Mouse (Mus musculus) cerebellum, adult 9-10 months (tissue): ENCODE data around the gene Sec23b.
A peak's percentile ranks its signal among the peaks of the same experiment; 100 is the strongest.

Experiments used
- DNase-seq: peaks from one replicate; pipeline ENCODE4 v3.0.0; 2022

Gene Sec23b

DNA sequence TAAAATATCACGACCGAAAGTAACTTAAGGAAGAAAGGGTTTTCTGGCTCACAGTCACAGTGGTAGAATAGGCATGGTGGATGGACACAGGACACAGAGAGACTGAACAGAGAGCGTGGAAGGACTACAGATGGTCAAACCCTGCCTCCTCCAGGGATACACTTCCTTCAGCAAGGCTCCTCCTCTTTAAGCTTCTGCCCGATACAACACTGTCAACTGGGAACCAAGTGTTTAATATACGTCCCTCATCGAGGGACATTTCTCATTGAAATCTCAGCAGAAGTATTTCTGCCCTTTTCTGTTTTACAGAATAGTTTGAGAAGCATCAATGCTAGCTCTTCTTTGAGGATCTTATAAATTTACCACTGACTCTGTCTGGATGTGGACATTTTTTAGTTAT, 57.9 kb downstream of the Sec23b start:
- no peak for DNase-seq

DNA sequence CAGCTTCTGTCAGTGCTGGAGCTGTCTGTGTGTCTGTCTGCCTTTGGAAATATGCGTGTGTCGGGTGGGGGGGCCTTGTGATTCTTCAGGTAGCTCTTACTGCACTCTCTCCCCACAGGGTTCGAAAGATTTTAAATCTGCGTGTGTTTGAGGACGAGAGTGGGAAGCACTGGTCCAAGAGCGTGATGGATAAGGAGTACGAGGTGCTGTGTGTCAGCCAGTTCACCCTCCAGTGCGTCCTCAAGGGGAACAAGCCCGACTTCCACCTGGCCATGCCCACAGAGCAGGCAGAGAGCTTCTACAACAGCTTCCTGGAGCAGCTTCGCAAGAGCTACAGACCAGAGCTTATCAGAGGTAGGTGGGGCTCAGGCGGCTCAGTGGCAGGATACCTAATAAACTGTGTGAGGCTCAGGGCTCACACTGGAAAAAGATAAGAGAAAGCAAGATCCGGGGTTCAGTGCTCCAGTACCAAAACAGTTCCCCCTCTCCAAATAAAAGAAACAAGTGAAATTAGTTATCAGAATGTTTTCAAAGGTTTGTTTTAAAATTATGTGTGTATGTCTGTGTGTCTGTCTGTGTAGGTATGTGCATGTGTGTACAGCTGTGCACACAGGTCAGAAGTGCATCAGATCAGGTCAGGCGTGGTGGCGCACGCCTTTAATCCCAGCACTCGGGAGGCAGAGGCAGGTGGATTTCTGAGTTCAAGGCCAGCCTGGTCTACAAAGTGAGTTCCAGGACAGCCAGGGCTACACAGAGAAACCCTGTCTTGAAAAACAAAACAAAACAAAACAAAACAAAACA, 61.2 kb downstream of the Sec23b start:
- no peak for DNase-seq

DNA sequence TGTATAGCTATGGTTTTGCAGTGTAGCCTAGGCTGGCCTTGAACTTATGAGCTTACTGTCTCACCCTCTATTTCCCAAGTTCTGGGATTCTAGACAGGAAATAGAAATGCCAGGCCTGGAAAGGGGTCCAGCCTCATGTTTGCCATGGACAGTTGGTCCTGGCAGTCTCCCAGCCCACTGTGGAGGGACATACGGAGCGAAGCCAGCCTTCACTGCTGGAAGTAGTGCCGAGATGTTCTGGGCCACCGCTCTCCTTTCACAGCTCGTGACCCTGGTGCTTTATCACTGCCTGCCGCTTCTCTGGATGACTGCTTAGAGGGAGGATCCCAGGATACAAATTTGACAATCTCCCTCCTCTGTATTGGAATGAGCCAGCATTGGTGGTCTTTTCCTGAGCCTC, 65.5 kb downstream of the Sec23b start:
- DNase-seq: peak; percentile 56

DNA sequence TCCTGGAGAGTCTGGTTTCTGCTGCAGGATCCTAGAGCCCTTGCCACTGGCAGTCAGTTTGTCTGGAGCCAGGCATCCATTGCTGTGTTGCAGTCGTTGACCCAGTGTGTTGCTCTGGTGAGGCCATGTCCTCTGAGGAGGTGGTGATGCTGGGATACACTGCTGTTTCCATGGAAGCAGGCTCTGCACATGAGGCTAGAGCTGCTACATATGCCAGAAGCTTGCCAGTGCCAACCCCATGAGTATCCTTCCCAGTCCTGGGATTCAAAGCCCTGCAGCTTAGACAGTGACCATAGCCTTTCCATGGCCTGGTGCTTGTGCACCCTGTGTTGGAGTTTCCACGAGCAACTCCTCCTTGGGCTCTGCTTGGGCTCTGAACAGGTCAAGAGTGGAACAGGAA, 77.5 kb downstream of the Sec23b start:
- no peak for DNase-seq

DNA sequence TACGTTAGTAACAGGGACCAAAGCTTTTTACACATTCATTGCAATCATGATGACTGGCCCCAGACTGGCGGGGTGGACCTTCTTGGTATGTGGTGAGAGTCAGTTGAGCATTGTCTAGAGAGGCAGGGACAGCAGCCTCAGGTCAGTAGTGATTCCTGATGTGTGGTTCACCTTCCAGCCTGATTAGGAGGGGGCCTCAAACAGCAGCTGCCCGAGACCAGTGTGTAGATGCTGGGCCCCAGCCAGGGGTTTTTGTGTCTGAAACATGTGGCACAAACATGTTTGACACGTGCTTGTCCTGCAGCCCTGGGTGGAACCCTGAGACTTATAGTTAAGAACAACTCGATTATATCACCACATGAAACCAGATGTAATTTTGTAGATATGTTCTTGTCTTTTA, 78.2 kb downstream of the Sec23b start:
- DNase-seq: no peak

DNA sequence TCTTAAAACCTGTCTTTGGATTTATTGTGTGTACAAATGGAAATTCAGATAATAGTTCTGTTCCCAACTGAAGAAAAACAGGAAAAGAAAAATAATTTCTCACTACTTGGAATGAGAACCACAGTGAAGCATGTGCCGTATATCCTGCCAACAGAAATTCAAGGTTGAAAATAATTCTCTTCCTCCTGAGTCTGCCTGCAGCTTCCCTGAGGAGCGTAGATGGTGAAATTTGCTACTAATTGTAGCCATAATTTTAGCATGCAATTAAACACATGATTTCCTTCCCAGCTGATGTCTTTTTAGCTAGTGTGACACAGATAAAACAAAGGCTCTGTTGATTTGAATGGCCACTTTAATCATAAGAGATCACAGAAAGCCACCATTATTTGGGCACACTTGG, 78.7 kb downstream of the Sec23b start:
- DNase-seq: no peak

DNA sequence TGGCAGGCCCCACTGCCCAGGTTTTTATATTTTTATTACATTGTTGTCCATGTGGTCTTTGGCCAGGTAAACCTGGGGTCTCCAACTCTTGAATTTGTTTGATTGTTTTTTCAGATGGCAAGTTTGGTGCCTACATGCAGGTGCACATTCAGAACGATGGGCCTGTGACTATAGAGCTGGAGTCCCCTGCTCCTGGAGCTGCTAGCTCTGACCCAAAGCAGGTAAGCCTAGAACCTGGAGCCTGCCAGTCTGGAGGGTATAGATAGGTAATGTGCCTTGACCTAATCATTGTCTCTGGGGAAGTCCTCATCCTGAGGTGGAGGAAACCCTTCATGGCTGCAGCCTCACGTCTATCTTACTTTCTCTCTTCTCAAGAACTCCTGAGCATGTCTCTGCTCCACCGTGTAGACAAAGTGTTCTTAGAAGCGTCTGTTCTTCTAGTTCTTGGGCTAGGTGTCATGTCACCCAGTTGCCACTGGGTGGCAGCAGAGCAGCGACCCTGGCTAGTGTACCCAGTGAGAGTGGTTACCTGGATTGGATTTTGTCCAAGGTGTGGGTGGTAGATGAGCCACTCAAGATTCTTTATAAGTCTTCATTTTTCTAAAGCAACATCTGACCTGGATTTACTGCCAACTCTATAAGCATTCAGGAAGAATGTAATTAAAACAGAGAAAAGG, 79.8 kb downstream of the Sec23b start:
- DNase-seq: peak; percentile 71

DNA sequence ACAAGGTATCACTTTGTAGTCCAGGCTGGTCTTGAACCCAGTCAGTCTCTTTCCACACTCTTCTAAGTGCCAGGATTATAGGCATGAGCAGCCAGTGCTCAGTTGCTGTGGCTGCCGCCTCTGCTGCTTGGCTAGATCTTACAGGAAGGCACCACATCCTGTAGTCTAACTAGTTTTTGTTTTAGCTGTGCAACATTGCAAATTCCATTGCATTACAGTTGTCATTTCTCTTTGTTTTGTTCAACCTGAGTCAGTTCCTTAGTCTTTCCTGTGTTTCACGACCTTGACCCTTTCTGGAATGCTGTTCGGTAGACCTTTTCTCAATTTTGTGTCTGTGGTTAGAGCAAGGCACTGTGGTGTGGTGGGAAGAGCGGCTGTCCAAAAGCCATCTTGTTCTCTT, 81.2 kb downstream of the Sec23b start:
- DNase-seq: no peak

DNA sequence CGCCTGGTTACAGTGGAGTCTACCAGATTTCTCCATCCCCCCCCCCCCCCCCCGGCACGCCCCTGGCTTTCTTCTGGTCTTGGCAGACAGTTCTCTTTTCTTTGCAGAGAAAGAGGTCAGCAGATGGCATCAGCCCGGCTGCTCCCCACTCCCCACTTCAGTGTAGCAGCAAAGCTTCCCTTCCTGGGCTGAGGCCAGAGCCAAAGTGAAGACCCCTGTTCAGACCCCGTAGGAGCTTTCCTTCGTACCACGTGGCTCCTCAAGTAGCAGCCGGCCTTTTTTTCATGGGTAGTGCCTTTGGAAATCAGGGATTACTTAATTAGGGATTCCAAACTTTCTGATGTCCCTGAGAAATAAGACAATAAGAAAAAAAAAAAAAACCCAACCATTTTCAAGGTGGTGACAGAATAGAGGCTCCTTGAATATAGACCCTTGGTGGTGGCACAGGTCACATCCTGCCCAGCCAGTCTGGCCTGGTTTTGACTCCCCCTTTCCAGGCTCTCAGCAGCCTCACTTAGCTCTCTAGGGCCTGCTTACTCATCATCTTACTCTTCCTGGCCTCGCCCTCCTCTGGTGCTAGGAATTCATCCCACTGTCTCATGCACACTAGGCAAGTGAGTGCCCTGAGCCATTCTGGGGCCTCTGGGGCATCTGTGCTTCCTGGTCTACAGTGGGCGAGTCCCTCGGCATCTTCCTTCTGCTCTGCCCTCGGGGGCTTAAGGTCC, 81.8 kb downstream of the Sec23b start:
- no peak for DNase-seq

DNA sequence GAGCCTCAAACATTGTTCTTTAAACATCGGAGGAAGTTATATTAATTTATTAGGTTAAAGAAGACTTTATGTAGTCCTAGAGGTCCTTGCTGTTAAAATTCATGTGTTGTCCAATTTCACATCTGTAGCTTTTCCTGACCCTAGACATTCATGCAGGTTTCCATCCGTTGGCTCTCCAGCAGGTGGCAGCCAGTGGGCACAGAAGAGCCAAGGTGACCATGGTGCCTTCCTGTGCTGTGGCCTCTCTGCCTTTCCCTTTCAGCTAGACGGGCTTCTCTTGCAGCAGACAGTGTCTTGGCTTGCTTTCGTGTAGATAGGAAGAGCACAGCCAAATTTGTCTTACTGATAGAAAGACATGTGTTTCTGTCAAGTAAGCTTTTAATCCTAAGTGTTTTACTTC, 82.7 kb downstream of the Sec23b start:
- DNase-seq: peak; percentile 31

DNA sequence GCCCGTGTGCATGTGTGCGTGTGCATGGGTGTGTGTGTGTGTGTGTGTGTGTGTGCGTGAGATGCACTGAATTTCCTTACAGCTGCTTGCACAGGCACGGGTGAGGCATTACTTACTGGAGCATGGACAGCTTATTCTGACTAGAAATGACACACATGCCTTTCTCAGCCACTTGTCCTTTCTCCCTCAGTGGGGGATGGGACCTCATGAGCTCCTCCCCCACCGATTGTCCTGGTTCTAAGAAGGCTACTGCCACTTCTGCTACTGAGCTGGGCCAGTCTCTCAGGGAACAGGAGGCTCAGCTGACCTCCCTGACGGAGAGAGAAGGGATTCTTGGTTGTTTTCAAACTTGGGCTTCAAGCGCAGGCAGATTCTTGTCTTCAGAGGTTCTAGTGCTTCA, 84.1 kb downstream of the Sec23b start:
- DNase-seq: no peak
